Mouse (Mus musculus) granulocyte monocyte progenitor cell, adult 5-6 weeks (primary cell): Measurements from ENCODE around the gene Gmeb1. TPM values are rescaled to one million over a fixed set of nuclear protein-coding genes. Genes with fewer than 3 reads are reported as not detected.
"Not testable (repeated sequence)": the region's sequence is repeated elsewhere in the genome, so short reads cannot be mapped to it uniquely, and the experiment has no call there.

Experiments used
- ATAC-seq: replicated peaks from 2 replicates; pipeline ENCODE4 v1.8.0; 2016; ENCODE audit warnings: mild to moderate bottlenecking, moderate TSS enrichment, inconsistent platforms; ENCODE audit not compliant: poor library complexity, severe bottlenecking
- total RNA-seq, 2 experiments: library from RNA; stranded (forward) in 1 of 2; stranded (reverse) in 1 of 2; fragments of 200-712, 200-1000 nt in 1 of 2; fragments of >200 nt in 1 of 2; fragmentation: Nextera tagmentation in 1 of 2; gene quantifications; 2 replicates each; pipeline ENCODE4 v1.2.3; 2014 to 2017

Gene Gmeb1
- total RNA-seq, 2 experiments from 2014 or later = 15.3 to 16.8 TPM

- no peak for ATAC-seq
These were observed 26.7 kb downstream of the Gmeb1 start for GRCm38 (mm10) chr4:132234710-132235109.

DNA sequence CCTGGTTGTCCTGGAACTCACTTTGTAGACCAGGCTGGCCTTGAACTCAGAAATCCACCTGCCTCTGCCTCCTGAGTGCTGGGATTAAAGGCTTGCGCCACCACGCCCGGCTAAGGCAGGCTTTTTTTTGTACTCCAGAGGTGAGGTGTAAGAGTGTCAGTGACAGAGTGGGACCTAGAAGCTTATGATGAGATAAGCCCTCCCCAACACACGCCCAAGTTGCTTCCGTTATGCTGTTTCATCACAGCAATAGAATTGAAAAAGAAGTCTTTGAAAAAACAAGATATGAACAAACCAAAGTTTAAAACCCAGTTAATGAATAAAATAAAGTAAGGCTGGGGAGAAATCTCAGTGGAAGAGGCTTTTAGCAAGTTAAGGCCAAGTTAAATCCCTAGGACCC, 31.0 kb downstream of the Gmeb1 start:
- no peak for ATAC-seq

GRCm38 (mm10) chr4:132222001-132222400, 39.4 kb downstream of the Gmeb1 start:
- not testable (repeated sequence) for ATAC-seq

DNA sequence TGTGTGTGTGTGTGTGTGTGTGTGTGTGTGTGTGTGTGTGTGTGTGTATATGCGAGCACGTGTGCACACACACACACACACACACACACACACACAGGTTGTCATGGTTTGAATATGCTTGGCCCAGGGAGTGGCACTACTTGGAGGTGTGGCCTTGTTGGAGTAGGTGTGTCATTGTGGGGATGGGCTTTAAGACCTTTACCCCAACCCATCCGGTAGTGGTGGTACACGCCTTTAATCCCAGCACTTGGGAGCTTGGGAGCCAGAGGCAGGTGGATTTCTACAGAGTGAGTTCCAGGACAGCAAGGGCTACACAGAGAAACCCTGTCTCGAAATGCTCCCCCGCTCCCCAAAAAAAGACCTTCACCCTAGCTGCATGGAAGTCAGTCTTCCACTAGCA, 43.0 kb downstream of the Gmeb1 start:
- ATAC-seq = not testable (repeated sequence)

DNA sequence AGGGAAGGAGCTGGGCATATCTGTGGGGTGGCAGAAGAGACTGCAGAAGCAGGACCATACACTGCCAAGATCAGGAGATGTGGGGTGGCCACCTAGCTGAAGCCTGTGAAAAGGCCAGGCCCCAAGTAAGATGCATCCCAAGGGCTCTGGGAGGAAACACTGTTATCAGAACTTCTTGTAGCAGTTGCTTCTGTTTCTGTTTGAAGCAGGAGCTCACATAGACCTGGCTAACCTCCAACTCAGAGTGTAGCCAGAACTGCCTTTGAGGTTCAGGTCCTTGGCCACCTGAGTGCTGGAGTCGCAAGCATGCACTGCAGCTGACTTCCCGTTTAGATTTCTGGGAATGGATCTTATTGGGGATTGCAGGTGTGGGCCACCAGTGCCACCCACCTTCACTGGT, 43.6 kb downstream of the Gmeb1 start:
- 0 out of 2 replicates have a peak, but pooled peaks have one; percentile 8 for ATAC-seq

- ATAC-seq = no peak
These were observed 44.8 kb downstream of the Gmeb1 start for GRCm38 (mm10) chr4:132216602-132217001.

DNA sequence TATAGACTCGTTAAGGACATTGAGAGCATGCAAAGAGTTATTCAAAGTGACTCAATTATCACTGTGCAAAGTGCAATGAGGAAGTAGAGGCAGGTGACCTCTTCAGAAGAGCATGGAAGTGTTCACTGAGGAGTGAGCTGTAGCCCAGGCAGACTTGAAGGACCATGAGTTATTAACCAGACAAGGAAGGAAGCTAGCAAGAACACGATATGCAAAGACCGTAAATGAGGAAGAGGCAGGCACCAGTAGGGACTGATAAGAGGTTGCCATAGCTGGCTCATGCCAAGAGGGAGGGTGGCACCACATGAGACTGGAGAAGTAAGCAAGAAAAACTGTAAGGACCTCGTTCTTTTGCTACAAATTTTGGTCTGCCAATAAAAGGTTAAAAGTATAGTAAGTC, 46.6 kb downstream of the Gmeb1 start:
- ATAC-seq = peak; percentile 57

- peak; percentile 91 for ATAC-seq
These were observed 49.3 kb downstream of the Gmeb1 start, which contains the start of gene Ythdf2 for GRCm38 (mm10) chr4:132211953-132212734. Ythdf2 (minus strand) TSS chr4:132212303.

GRCm38 (mm10) chr4:132211091-132211942, 50.1 kb downstream of the Gmeb1 start:
- ATAC-seq = peak; percentile 18

GRCm38 (mm10) chr4:132210325-132210724, 51.1 kb downstream of the Gmeb1 start:
- no peak for ATAC-seq

DNA sequence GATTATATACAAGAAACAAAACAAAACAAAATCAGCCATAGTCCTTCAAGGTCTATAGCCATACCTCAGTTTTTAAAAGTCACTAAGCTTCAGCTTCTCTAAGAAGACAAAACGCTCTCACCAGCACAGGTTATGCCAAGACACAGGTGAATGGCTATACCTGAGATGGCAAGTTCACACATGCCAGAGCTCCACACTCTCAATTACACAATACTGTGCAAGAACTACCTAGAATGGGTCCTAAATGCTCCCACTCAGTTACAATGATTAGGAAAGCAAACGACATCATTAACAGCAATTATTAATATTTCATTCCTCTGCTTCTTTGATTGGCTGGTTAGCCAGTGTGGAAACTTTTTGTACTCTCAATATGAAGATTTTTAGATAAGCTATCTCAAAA, 52.1 kb downstream of the Gmeb1 start:
- ATAC-seq = no peak

GRCm38 (mm10) chr4:132207280-132207679, 54.1 kb downstream of the Gmeb1 start:
- ATAC-seq = no peak

DNA sequence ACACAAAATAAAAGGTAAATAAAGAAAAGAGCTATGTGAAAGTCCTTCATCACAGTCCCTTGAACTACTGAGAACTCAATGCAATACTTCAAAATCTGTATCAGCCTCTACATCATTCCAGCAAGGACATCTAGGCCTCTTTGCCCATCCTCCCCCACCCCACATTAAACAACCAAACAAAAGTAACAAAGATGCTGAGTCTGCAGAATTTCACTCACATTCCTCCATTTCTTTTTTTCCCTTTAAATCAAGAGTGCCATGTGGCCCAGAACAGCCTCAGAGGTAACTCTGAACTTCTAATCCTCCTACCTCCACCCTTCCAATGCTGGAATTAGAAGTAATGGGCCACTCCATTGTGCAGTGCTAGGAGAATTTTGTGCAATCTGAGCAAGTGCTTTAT, 62.6 kb downstream of the Gmeb1 start:
- ATAC-seq = no peak

- peak; percentile 35; the same call in 1 of the 2 replicates for ATAC-seq
These were observed 63.1 kb downstream of the Gmeb1 start for GRCm38 (mm10) chr4:132198285-132198712.

DNA sequence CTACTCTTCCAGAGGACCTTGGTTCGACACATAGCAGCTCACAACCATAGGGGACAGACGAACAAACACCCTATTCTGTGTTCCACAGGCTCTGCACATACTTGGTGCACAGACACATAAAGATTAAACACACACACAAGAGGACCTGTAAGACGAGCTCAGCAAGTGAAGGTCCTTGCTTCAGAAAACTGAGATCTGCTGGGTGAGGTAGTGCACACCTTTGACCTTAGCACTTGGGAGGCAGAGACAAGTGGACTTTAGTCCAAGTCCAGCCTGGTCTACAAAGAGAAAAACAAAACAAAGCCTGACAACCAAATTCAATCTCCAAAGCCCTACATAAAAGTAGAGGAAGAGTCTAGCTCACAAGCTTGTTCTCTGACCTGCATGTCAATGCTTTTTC, 66.4 kb downstream of the Gmeb1 start:
- ATAC-seq = no peak

- ATAC-seq = peak; percentile 53; the same call in 1 of the 2 replicates
These were observed 67.0 kb downstream of the Gmeb1 start for GRCm38 (mm10) chr4:132194373-132194772.

- no peak for ATAC-seq
These were observed 73.5 kb downstream of the Gmeb1 start for GRCm38 (mm10) chr4:132187826-132188401.

GRCm38 (mm10) chr4:132183162-132183561, 78.2 kb downstream of the Gmeb1 start:
- no peak for ATAC-seq

- ATAC-seq = peak; percentile 34; the same call in 1 of the 2 replicates
These were observed 79.4 kb downstream of the Gmeb1 start for GRCm38 (mm10) chr4:132181721-132182658.

GRCm38 (mm10) chr4:132180710-132181109, 80.7 kb downstream of the Gmeb1 start:
- no peak for ATAC-seq
